Mouse (Mus musculus): ENCODE measurements around the gene Rabep1. TPM values are rescaled to one million over a fixed set of nuclear protein-coding genes. Genes with fewer than 3 reads are reported as not detected.

The Rabep1 gene
- polyA plus RNA-seq, 1 experiment from 2014 or later, result 55.8 TPM

DNA sequence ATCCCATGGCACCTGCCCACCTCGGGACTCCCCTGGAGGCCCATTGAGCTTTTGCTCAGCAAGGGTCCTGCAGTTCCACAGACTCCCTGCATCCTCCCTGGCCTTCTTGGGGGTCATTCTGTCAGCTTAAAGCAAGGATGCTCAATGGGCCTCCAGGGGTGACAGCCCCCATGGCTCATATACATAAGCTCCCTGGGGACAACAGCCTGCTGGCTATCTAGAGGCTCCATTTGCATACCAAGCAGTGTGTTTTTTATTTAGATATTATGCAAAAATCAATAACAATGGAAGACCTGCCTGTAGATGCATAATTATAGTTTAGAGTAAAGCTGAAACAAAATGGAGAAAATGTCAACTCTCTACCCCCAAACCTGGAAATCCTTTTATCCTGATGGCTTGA, 35.6 kb upstream of the Rabep1 start:
- 30% methylated on average over 1 of the region's 1 CpGs for whole genome bisulfite sequencing
- H3K4me1 ChIP-seq (ENCODE audit: control insufficient read depth, insufficient read depth, low read length), result 0 out of 2 replicates have a peak, but pooled peaks cover 4% of the 10 kb centered on the region
- H3K27ac ChIP-seq (ENCODE audit: low read length), result no peak overlapping the region
- H3K4me3 ChIP-seq (ENCODE audit: low read length), result no peak overlapping the region
- no peaks in the 10 kb centered on the region for H3K9me3 ChIP-seq (ENCODE audit: control insufficient read depth, low read length)
- H3K36me3 ChIP-seq (ENCODE audit: control insufficient read depth, insufficient read depth, low read length), result no peaks in the 10 kb centered on the region
- no peak for ATAC-seq
- no peak overlapping the region for H3K4me2 ChIP-seq (ENCODE audit: low read depth, low read length)
- H3K27me3 ChIP-seq (replicated peaks; ENCODE audit: control insufficient read depth, insufficient read depth, low read length), result no peaks in the 10 kb centered on the region
- no peak overlapping the region for H3K9ac ChIP-seq (ENCODE audit: low read depth, low read length)

DNA sequence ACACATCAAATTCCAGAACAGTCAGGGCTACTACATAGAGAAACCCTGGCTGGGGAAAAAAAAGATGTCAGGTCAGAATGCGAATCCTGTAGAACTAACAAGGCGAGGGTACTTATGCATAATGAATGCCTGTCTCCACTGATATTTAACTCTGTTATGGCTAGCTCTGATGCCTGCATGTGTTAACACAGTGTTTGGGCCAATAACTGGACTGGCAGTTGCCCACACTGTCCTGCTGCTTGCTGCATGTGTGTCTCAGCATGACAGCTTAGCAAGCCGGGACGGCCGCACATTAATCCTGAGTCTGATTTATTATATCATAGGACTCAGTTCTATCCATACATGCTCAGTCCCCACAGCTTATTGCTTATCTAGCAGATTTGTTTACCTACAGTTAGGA, 33.5 kb upstream of the Rabep1 start:
- Histone ChIP-seq H3K27me3 (replicated peaks; ENCODE audit: control insufficient read depth, insufficient read depth, low read length) (no peaks in the 10 kb centered on the region), H3K9me3 (ENCODE audit: control insufficient read depth, low read length) (no peaks in the 10 kb centered on the region), H3K27ac (ENCODE audit: low read length) (no peak overlapping the region), H3K36me3 (ENCODE audit: control insufficient read depth, insufficient read depth, low read length) (no peaks in the 10 kb centered on the region), H3K4me1 (ENCODE audit: control insufficient read depth, insufficient read depth, low read length) (no peaks in the 10 kb centered on the region), H3K4me2 (ENCODE audit: low read depth, low read length) (no peak overlapping the region), H3K4me3 (ENCODE audit: low read length) (no peak overlapping the region), H3K9ac (ENCODE audit: low read depth, low read length) (no peak overlapping the region)
- 81% methylated on average over 5 of the region's 5 CpGs for WGBS
- no peak for ATAC-seq

DNA sequence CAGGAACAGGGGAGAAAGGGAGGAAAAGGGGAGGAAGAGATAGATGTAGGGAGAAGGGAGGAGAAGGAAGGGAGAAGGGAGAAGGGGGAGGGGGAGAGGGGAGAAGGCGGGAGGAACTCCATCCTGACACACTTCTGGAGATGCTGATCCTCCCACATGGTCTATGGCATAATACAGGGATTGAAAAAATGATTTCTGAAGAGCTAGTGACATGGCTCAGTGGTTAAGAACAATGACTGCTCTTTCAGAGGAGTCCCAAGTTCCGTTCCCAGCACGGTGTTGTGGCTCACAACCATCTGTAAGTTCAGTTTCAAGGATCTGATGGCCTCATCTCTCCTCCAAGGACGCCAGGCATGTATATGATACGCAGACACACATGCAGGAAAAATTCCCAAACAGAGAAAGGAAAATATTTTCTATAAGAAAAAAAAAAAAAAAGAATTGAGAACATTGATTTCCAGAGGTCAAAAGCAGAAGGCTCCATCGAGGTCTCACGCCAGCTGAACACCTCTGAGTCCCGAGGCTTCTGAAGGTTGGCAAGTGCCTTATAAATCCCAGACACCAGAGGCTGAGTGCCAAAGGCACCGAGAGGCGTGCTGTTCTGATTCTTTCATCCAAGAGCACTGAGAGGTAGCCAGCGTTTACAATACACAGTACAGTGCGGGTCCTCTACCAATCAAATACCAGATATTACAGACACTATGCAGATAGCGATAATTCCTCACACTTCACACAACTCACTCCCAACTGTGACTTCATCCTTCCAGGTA, 32.9 kb upstream of the Rabep1 start:
- Histone ChIP-seq H3K4me1 (ENCODE audit: control insufficient read depth, insufficient read depth, low read length) (no peaks in the 10 kb centered on the region), H3K4me3 (ENCODE audit: low read length) (no peak overlapping the region), H3K9me3 (ENCODE audit: control insufficient read depth, low read length) (no peaks in the 10 kb centered on the region), H3K27me3 (replicated peaks; ENCODE audit: control insufficient read depth, insufficient read depth, low read length) (no peaks in the 10 kb centered on the region), H3K27ac (ENCODE audit: low read length) (no peak overlapping the region), H3K36me3 (ENCODE audit: control insufficient read depth, insufficient read depth, low read length) (no peaks in the 10 kb centered on the region), H3K4me2 (ENCODE audit: low read depth, low read length) (no peak overlapping the region), H3K9ac (ENCODE audit: low read depth, low read length) (no peak overlapping the region)
- WGBS, result 69% methylated on average over 13 of the region's 13 CpGs
- no peak for ATAC-seq

DNA sequence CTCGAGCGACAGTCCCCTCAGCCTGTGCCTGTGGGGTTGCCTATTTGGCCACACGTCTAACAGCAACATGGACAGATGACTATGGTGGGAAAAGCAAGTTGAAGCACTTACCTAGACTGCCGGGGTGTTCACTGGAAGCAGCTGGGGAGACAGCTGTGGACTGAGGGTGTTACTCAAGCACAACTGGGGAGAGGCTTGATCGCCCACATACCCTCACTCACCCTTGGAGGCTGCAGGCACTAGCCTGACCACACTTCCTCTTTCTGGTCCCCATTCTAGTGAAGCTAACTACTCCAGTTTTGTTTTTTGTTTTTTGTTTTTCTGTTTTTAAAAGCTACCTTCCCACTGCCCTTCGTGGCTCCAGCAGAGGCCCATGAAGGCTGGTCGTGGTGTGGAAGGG, 32.2 kb upstream of the Rabep1 start, which contains the start of gene Scimp:
TSS of gene Scimp (minus strand) at position 222 of the 400 bp plus-strand sequence.
- H3K36me3 ChIP-seq (ENCODE audit: control insufficient read depth, insufficient read depth, low read length), result no peaks in the 10 kb centered on the region
- H3K9ac ChIP-seq (ENCODE audit: low read depth, low read length), result no peak within 1 kb of the TSS
- H3K27ac ChIP-seq (ENCODE audit: low read length), result no peak within 1 kb of the TSS
- no peak within 1 kb of the TSS for H3K4me2 ChIP-seq (ENCODE audit: low read depth, low read length)
- no peak within 1 kb of the TSS for H3K4me3 ChIP-seq (ENCODE audit: low read length)
- H3K27me3 ChIP-seq (replicated peaks; ENCODE audit: control insufficient read depth, insufficient read depth, low read length), result no peaks in the 10 kb centered on the region
- H3K9me3 ChIP-seq (ENCODE audit: control insufficient read depth, low read length), result no peaks in the 10 kb centered on the region
- WGBS, result 80% methylated on average over 7 of the region's 7 CpGs
- no peak for ATAC-seq
- no peaks in the 10 kb centered on the region for H3K4me1 ChIP-seq (ENCODE audit: control insufficient read depth, insufficient read depth, low read length)

DNA sequence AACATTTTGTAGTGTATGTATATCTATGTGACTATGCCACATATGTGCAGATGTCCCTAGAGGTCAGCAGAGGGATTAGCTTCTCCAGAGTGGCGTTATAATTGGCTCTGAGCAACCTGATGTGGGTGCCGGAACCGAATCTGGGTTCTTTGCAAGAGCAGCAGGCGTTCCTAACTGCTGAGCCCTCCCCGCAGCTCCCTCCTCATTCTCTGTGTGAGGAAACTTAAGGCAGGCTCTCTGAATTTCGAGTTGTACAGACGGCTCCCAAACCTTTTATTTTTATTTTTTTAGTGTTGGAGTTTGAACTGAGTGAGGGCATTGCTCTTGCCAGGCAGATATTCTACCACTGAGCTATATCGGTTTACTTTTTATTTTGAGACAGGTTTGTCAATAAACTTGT, 29.5 kb upstream of the Rabep1 start:
- H3K36me3 ChIP-seq (ENCODE audit: control insufficient read depth, insufficient read depth, low read length), result no peaks in the 10 kb centered on the region
- no peak overlapping the region for H3K9ac ChIP-seq (ENCODE audit: low read depth, low read length)
- no peaks in the 10 kb centered on the region for H3K27me3 ChIP-seq (replicated peaks; ENCODE audit: control insufficient read depth, insufficient read depth, low read length)
- H3K4me3 ChIP-seq (ENCODE audit: low read length), result no peak overlapping the region
- H3K4me2 ChIP-seq (ENCODE audit: low read depth, low read length), result no peak overlapping the region
- no peaks in the 10 kb centered on the region for H3K9me3 ChIP-seq (ENCODE audit: control insufficient read depth, low read length)
- H3K27ac ChIP-seq (ENCODE audit: low read length), result no peak overlapping the region
- WGBS, result 80% methylated on average over 8 of the region's 8 CpGs
- H3K4me1 ChIP-seq (ENCODE audit: control insufficient read depth, insufficient read depth, low read length), result no peaks in the 10 kb centered on the region
- ATAC-seq, result no peak

DNA sequence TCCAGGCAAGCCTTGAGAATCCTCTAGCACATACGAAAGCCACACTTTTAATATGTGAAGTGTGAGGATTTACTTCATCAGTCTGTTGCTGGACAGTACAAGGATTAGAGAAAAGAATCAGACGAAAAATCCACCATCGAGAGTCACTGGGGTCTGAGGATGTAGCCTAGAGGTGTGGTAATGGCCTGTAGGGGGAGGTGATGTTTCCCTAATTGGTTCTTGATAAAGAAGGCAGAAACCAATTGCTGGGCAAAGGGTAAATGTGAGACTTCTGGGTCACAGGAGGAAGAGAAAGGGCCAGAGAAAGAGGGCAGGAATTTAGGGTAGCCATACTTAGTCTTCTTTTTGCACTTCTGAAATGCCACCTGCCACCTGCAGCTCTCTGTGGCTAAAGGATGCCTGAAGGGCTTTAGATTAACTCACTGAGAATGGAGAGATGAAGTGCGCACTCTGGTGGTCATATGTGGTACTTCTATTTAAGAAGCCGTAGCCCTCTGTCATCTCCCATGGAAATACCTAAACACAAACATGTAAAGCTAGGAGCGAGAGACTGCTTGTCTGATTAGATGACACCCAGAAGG, 29.0 kb upstream of the Rabep1 start:
- WGBS, result 26% methylated on average over 6 of the region's 6 CpGs

DNA sequence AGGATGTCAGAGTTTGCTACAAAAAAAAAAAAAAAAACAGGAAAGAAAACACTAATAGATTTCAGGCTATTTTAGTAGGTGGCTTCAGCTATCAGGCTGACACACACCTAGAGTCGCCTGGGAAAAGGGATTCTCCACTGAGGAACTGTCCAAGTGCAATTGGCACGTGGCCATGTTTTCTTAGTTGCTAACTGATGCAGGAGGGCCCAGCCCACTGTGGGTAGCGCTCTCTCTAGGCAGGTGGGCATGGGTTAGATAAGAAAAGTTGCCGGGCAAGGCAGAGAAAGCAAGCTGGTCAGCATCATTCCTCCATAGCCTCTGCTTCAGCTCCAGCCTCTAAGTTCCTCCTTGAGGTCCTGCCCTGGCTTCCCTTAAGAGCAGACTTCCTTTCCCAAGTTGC, 27.8 kb upstream of the Rabep1 start:
- 61% methylated on average over 4 of the region's 4 CpGs for WGBS
- Histone ChIP-seq H3K4me1 (ENCODE audit: control insufficient read depth, insufficient read depth, low read length) (no peaks in the 10 kb centered on the region), H3K36me3 (ENCODE audit: control insufficient read depth, insufficient read depth, low read length) (no peaks in the 10 kb centered on the region), H3K4me2 (ENCODE audit: low read depth, low read length) (no peak overlapping the region), H3K4me3 (ENCODE audit: low read length) (no peak overlapping the region), H3K9ac (ENCODE audit: low read depth, low read length) (no peak overlapping the region), H3K27me3 (replicated peaks; ENCODE audit: control insufficient read depth, insufficient read depth, low read length) (no peaks in the 10 kb centered on the region), H3K9me3 (ENCODE audit: control insufficient read depth, low read length) (no peaks in the 10 kb centered on the region), H3K27ac (ENCODE audit: low read length) (no peak overlapping the region)
- ATAC-seq, result no peak

More for the DNA sequence above, 29.0 kb upstream of the Rabep1 start:
- Histone ChIP-seq H3K27ac (ENCODE audit: low read length) (no peak overlapping the region), H3K36me3 (ENCODE audit: control insufficient read depth, insufficient read depth, low read length) (no peaks in the 10 kb centered on the region), H3K4me1 (ENCODE audit: control insufficient read depth, insufficient read depth, low read length) (no peaks in the 10 kb centered on the region), H3K9me3 (ENCODE audit: control insufficient read depth, low read length) (no peaks in the 10 kb centered on the region), H3K4me2 (ENCODE audit: low read depth, low read length) (no peak overlapping the region), H3K9ac (ENCODE audit: low read depth, low read length) (no peak overlapping the region), H3K27me3 (replicated peaks; ENCODE audit: control insufficient read depth, insufficient read depth, low read length) (no peaks in the 10 kb centered on the region), H3K4me3 (ENCODE audit: low read length) (no peak overlapping the region)
- ATAC-seq, result no peak

DNA sequence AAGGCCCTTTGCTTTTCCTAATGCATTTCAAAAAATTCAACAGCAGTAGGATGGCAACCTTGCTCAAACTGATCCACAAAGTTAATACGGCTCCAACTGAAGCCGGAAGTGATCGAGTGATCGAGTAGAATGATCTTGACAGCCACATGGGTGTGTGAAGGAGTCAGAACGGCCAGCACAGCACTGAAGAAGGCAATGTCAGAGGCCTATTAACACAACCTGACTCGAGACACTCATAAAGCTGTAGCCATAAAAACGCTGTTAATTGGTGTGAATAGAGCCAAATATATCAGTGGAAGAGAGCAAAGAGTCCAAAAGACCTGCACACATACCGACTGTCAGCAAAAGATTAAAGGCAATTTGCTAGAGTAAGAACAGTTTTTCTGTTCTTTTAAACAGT, 24.5 kb upstream of the Rabep1 start:
- H3K27ac ChIP-seq (ENCODE audit: low read length), result peak overlapping the region; percentile 86
- no peak overlapping the region for H3K4me2 ChIP-seq (ENCODE audit: low read depth, low read length)
- H3K27me3 ChIP-seq (replicated peaks; ENCODE audit: control insufficient read depth, insufficient read depth, low read length), result no peaks in the 10 kb centered on the region
- 54% methylated on average over 8 of the region's 8 CpGs for WGBS
- H3K9ac ChIP-seq (ENCODE audit: low read depth, low read length), result no peak overlapping the region
- no peak overlapping the region for H3K4me3 ChIP-seq (ENCODE audit: low read length)
- H3K9me3 ChIP-seq (ENCODE audit: control insufficient read depth, low read length), result no peaks in the 10 kb centered on the region
- ATAC-seq, result peak; percentile 75
- H3K36me3 ChIP-seq (ENCODE audit: control insufficient read depth, insufficient read depth, low read length), result no peaks in the 10 kb centered on the region
- H3K4me1 ChIP-seq (ENCODE audit: control insufficient read depth, insufficient read depth, low read length), result peaks cover 6% of the 10 kb centered on the region; the same call in 1 of the 2 replicates

DNA sequence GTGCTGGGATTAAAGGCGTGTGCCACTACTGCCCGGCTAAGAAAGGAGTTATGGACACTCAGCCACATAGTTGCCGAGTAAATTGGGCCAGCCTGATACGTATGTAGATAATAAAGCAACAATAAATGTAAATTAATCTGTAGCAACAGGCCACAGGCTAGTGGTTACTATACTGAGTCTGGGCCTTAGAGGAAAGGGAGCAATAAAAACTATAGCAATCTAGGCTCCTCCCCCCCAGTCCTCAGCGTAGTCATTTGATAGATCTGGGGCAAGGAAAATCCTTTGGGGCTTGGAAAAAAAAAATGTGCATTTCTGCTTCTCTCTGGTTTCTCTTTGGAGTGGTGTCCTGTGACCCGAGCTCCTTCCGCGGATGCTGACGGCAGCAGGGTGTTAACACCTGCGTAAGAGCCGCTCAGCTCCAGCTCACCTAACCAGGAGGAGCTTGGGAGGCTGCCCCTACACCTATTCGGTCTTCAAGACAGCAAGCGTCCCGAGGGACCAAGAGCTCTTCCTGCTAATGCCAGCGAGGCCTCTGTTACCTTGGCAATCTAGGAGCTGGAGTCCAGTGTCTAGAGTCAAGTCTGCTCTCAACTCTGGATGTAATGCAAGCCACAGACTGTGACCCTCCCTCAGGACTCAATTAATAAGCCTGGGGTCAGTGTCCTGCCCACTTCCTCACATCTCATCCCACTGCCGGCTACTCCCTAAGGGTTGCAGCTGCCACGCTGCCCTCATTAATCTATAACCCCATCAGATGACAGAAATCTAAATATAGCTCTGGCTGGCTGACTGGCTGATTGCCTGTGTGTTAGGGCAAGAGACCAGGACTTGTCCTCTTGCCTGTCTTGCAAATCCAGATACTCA, 22.6 kb upstream of the Rabep1 start:
- peak overlapping the region; percentile 2; the same call in 1 of the 2 replicates for H3K4me3 ChIP-seq (ENCODE audit: low read length)
- H3K4me1 ChIP-seq (ENCODE audit: control insufficient read depth, insufficient read depth, low read length), result peaks cover 6% of the 10 kb centered on the region; the same call in 1 of the 2 replicates
- WGBS, result 30% methylated on average over 17 of the region's 17 CpGs
- no peaks in the 10 kb centered on the region for H3K36me3 ChIP-seq (ENCODE audit: control insufficient read depth, insufficient read depth, low read length)
- H3K9me3 ChIP-seq (ENCODE audit: control insufficient read depth, low read length), result no peaks in the 10 kb centered on the region
- peak overlapping the region; percentile 49; the same call in 1 of the 2 replicates for H3K9ac ChIP-seq (ENCODE audit: low read depth, low read length)
- H3K27me3 ChIP-seq (replicated peaks; ENCODE audit: control insufficient read depth, insufficient read depth, low read length), result no peaks in the 10 kb centered on the region
- peak; percentile 82 for ATAC-seq
- H3K27ac ChIP-seq (ENCODE audit: low read length), result peak overlapping the region; percentile 88
- peak overlapping the region; percentile 27 for H3K4me2 ChIP-seq (ENCODE audit: low read depth, low read length)

Data from intestine, embryonic 16.5 days (tissue).